Mouse (Mus musculus) forebrain, embryonic 16.5 days (tissue): ENCODE results near the gene Apol9b. TPM values are rescaled to one million over a fixed set of nuclear protein-coding genes. Genes with fewer than 3 reads are reported as not detected.
"Not testable (repeated sequence)": the region's sequence is repeated elsewhere in the genome, so short reads cannot be mapped to it uniquely, and the experiment has no call there.

Experiments used
- ATAC-seq: fragments of 200-750 bp; cut with Nextera tagmentation; 2 replicates; pipeline ENCODE4 v1.8.0; 2017; ENCODE audit warnings: mild to moderate bottlenecking, moderate library complexity
- H3K27ac ChIP-seq: fragments of 300-500 bp; sonication (generic); 2 replicates; pipeline ENCODE4 v1.5.1; 2014; ENCODE audit warnings: low read length, control low read depth
- H3K27me3 ChIP-seq: fragments of 300-500 bp; sonication (generic); replicated peaks from 2 replicates; pipeline ENCODE4 v1.6.1; 2014; ENCODE audit warnings: low read length; ENCODE audit not compliant: control insufficient read depth, insufficient read depth
- H3K36me3 ChIP-seq: fragments of 300-500 bp; sonication (generic); 2 replicates; pipeline ENCODE4 v1.6.1; 2014; ENCODE audit not compliant: control insufficient read depth, insufficient read depth
- H3K4me1 ChIP-seq: fragments of 300-500 bp; sonication (generic); replicated peaks from 2 replicates; pipeline ENCODE4 v1.6.1; 2014; ENCODE audit warnings: low read length; ENCODE audit not compliant: control insufficient read depth, insufficient read depth
- H3K4me2 ChIP-seq: fragments of 300-500 bp; sonication (generic); 2 replicates; pipeline ENCODE4 v1.6.1; 2014; ENCODE audit warnings: mild to moderate bottlenecking, low read length, control low read depth
- H3K4me3 ChIP-seq: fragments of 300-500 bp; sonication (generic); replicated peaks from 2 replicates; pipeline ENCODE4 v1.5.1; 2014; ENCODE audit warnings: mild to moderate bottlenecking, low read length, control low read depth
- H3K9ac ChIP-seq: fragments of 300-500 bp; sonication (generic); replicated peaks from 2 replicates; pipeline ENCODE4 v1.6.1; 2014; ENCODE audit warnings: low read depth, low read length, control low read depth
- H3K9me3 ChIP-seq: fragments of 300-500 bp; sonication (generic); 2 replicates; pipeline ENCODE4 v1.6.1; 2016; ENCODE audit warnings: low read length; ENCODE audit not compliant: control insufficient read depth
- WGBS: fragments of 180-500 bp; shearing (Covaris S2); extraction: QIAGEN DNeasy Blood & Tissue Kit; methylation state at CpG from one replicate; pipeline ENCODE4 v1.1.7; 2014; 5-methylcytosine and 5-hydroxymethylcytosine counted together
- polyA plus RNA-seq: library from polyadenylated mRNA; unstranded; fragments of >200 nt; fragmentation: Nextera tagmentation; extraction: Ambion mirVana; gene quantifications from 2 replicates; pipeline ENCODE4 v1.2.1, GENCODE M21; 2015

Apol9b gene
- polyA plus RNA-seq, 1 experiment from 2014 or later = not detected

GRCm38 (mm10) chr15:77741556-77741955 is 12.7 kb downstream of the Apol9b start:
- H3K9me3 ChIP-seq, ATAC-seq, H3K4me3 ChIP-seq, H3K9ac ChIP-seq, H3K4me2 ChIP-seq, H3K4me1 ChIP-seq, H3K27me3 ChIP-seq, H3K27ac ChIP-seq, H3K36me3 ChIP-seq: not testable (repeated sequence)
- WGBS = 90% methylated on average over 6 of the region's 6 CpGs

GRCm38 (mm10) chr15:77744632-77745031 is 15.8 kb downstream of the Apol9b start:
- no peak overlapping the region for H3K9ac ChIP-seq
- H3K4me2 ChIP-seq = no peak overlapping the region
- H3K36me3 ChIP-seq = no peaks in the 10 kb centered on the region
- no peaks in the 10 kb centered on the region for H3K9me3 ChIP-seq
- 56% methylated on average over 5 of the region's 5 CpGs for WGBS
- no peaks in the 10 kb centered on the region for H3K27me3 ChIP-seq
- no peak overlapping the region for H3K27ac ChIP-seq
- H3K4me1 ChIP-seq = no peaks in the 10 kb centered on the region
- no peak for ATAC-seq
- no peak overlapping the region for H3K4me3 ChIP-seq

- Histone ChIP-seq H3K4me2 (no peak overlapping the region), H3K9ac (no peak overlapping the region), H3K4me1 (no peaks in the 10 kb centered on the region), H3K9me3 (no peaks in the 10 kb centered on the region), H3K27me3 (no peaks in the 10 kb centered on the region), H3K4me3 (no peak overlapping the region), H3K36me3 (no peaks in the 10 kb centered on the region), H3K27ac (no peak overlapping the region)
- ATAC-seq = no peak
These were observed 16.2 kb downstream of the Apol9b start for GRCm38 (mm10) chr15:77745081-77745480.

- peak; percentile 36; the same call in 1 of the 2 replicates for ATAC-seq
- H3K27me3 ChIP-seq = no peaks in the 10 kb centered on the region
- no peaks in the 10 kb centered on the region for H3K36me3 ChIP-seq
- WGBS = 95% methylated on average over 1 of the region's 1 CpGs
- no peaks in the 10 kb centered on the region for H3K4me1 ChIP-seq
- H3K27ac ChIP-seq = no peak overlapping the region
- H3K9ac ChIP-seq = no peak overlapping the region
- H3K4me2 ChIP-seq = no peak overlapping the region
- H3K9me3 ChIP-seq = no peaks in the 10 kb centered on the region
- no peak overlapping the region for H3K4me3 ChIP-seq
These were observed 17.5 kb downstream of the Apol9b start for GRCm38 (mm10) chr15:77746326-77746725.

- H3K36me3 ChIP-seq = no peaks in the 10 kb centered on the region
- H3K9me3 ChIP-seq = no peaks in the 10 kb centered on the region
- WGBS = 83% methylated on average over 3 of the region's 3 CpGs
- H3K9ac ChIP-seq = no peak overlapping the region
- ATAC-seq = no peak
- H3K4me2 ChIP-seq = no peak overlapping the region
- no peaks in the 10 kb centered on the region for H3K4me1 ChIP-seq
- H3K27me3 ChIP-seq = no peaks in the 10 kb centered on the region
- H3K27ac ChIP-seq = no peak overlapping the region
- H3K4me3 ChIP-seq = no peak overlapping the region
These were observed 19.6 kb downstream of the Apol9b start for GRCm38 (mm10) chr15:77748414-77748813.

GRCm38 (mm10) chr15:77749717-77750116 is 20.9 kb downstream of the Apol9b start:
- Histone ChIP-seq H3K4me2 (no peak overlapping the region), H3K36me3 (no peaks in the 10 kb centered on the region), H3K27me3 (no peaks in the 10 kb centered on the region), H3K4me3 (no peak overlapping the region), H3K4me1 (no peaks in the 10 kb centered on the region), H3K9ac (no peak overlapping the region), H3K9me3 (no peaks in the 10 kb centered on the region), H3K27ac (no peak overlapping the region)
- ATAC-seq = no peak
- 94% methylated on average over 10 of the region's 10 CpGs for WGBS

GRCm38 (mm10) chr15:77750461-77750860 is 21.6 kb downstream of the Apol9b start:
- 35% methylated on average over 1 of the region's 1 CpGs for WGBS
- Histone ChIP-seq H3K4me1 (no peaks in the 10 kb centered on the region), H3K27me3 (no peaks in the 10 kb centered on the region), H3K9me3 (no peaks in the 10 kb centered on the region), H3K9ac (no peak overlapping the region), H3K36me3 (no peaks in the 10 kb centered on the region), H3K4me3 (no peak overlapping the region), H3K4me2 (no peak overlapping the region), H3K27ac (no peak overlapping the region)
- no peak for ATAC-seq

- Histone ChIP-seq H3K36me3 (no peaks in the 10 kb centered on the region), H3K27ac (no peak overlapping the region), H3K27me3 (no peaks in the 10 kb centered on the region), H3K4me2 (no peak overlapping the region), H3K9me3 (no peaks in the 10 kb centered on the region), H3K4me3 (no peak overlapping the region), H3K9ac (no peak overlapping the region), H3K4me1 (no peaks in the 10 kb centered on the region)
- 57% methylated on average over 11 of the region's 11 CpGs for WGBS
- no peak for ATAC-seq
These were observed 23.6 kb downstream of the Apol9b start for GRCm38 (mm10) chr15:77752443-77752842.

- WGBS = 0% methylated on average over 1 of the region's 2 CpGs
- no peaks in the 10 kb centered on the region for H3K9me3 ChIP-seq
- H3K4me1 ChIP-seq = no peaks in the 10 kb centered on the region
- H3K27me3 ChIP-seq = no peaks in the 10 kb centered on the region
- ATAC-seq = no peak
- H3K36me3 ChIP-seq = no peaks in the 10 kb centered on the region
- no peak overlapping the region for H3K9ac ChIP-seq
- H3K4me3 ChIP-seq = no peak overlapping the region
- no peak overlapping the region for H3K27ac ChIP-seq
- no peak overlapping the region for H3K4me2 ChIP-seq
These were observed 26.3 kb downstream of the Apol9b start for GRCm38 (mm10) chr15:77755132-77755531.

- WGBS = 62% methylated on average over 2 of the region's 2 CpGs
- Histone ChIP-seq H3K4me3 (no peak overlapping the region), H3K27me3 (no peaks in the 10 kb centered on the region), H3K27ac (no peak overlapping the region), H3K36me3 (no peaks in the 10 kb centered on the region), H3K9me3 (no peaks in the 10 kb centered on the region), H3K9ac (no peak overlapping the region), H3K4me1 (no peaks in the 10 kb centered on the region), H3K4me2 (no peak overlapping the region)
- no peak for ATAC-seq
These were observed 27.2 kb downstream of the Apol9b start for GRCm38 (mm10) chr15:77756081-77756480.
